Mouse (Mus musculus): Measurements from ENCODE around the gene Zfp57. TPM values are rescaled to one million over a fixed set of nuclear protein-coding genes. Genes with fewer than 3 reads are reported as not detected.

Zfp57 gene
- polyA plus RNA-seq, 1 experiment from 2014 or later: 61.6 TPM

DNA sequence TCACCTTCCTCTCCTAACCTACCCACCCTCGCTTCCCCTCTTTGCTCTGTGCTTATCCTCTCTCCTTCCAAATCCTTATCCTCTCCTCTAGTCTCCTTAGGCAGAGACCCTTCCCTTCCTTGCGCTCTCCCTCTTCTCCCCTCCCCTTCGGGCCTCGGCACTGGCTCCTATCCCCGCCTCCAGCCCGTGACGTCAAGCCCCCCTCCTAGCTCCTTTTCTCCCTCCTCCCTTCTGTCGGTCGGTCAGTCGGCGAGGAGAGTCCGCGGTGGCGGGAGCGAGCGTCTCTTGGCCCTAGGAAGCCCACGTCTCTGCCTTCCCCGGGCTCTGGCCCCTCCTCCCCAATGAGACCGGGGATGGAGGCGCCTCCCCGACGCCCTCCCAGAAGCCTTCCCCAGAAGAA lies 49.4 kb downstream of the Zfp57 start:
- 1% methylated on average over 22 of the region's 22 CpGs for WGBS
- peaks cover 32% of the 10 kb centered on the region for H3K27me3 ChIP-seq (ENCODE audit: low read depth, poor library complexity, severe bottlenecking)
- no peaks in the 10 kb centered on the region for H3K9me3 ChIP-seq (replicated peaks)
- peak overlapping the region; percentile 77 for H3K4me3 ChIP-seq
- peak; percentile 91 for DNase-seq (ENCODE audit: low spot score)
- peak overlapping the region; percentile 88 for H3K27ac ChIP-seq (replicated peaks)
- H3K36me3 ChIP-seq: peaks cover 24% of the 10 kb centered on the region
- H3K4me1 ChIP-seq: peaks cover 61% of the 10 kb centered on the region

DNA sequence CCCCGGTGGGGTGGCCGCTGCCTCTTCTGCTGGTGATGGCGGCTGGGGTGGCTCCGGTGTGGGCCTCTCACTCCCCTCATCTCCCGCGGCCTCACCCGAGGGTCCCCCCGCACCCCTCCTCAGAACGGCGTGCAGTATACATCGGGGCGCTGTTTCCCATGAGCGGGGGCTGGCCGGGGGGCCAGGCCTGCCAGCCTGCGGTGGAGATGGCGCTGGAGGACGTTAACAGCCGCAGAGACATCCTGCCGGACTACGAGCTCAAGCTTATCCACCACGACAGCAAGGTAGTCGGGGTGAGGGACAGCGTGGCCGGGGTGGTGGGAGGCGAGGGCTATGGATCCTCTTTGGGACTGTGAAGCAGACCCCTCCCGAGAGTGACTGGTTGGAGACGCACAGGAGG lies 49.9 kb downstream of the Zfp57 start:
- Histone ChIP-seq H3K4me1 (peaks cover 57% of the 10 kb centered on the region), H3K27ac (replicated peaks) (peak overlapping the region; percentile 88)
- WGBS: 3% methylated on average over 27 of the region's 27 CpGs

DNA sequence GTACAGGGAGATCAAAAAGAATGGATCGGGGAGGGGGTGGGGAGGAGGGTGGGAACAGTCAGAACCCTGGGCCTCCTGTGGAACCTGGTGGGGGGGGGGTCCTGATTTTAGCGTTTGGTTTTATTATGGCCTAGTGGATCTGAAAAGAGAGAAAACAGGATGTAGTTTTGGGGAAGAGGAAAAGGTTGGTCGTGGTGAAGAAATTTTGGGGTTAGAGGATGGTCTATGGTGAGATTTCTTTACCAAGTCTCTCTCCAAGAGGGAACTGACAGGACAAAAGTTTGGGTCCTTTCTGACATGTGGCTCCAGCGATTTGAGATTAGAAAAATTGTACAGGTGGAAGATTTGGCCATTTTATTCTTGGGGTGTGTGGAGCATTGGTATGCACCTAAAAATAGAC lies 50.8 kb downstream of the Zfp57 start:
- H3K36me3 ChIP-seq: peaks cover 37% of the 10 kb centered on the region
- H3K4me3 ChIP-seq: peak overlapping the region; percentile 77
- WGBS: 55% methylated on average over 4 of the region's 4 CpGs
- no peaks in the 10 kb centered on the region for H3K9me3 ChIP-seq (replicated peaks)
- peaks cover 52% of the 10 kb centered on the region for H3K4me1 ChIP-seq
- peaks cover 32% of the 10 kb centered on the region for H3K27me3 ChIP-seq (ENCODE audit: low read depth, poor library complexity, severe bottlenecking)
- H3K27ac ChIP-seq (replicated peaks): no peak overlapping the region
- no peak for DNase-seq (ENCODE audit: low spot score)

More for the DNA sequence above, 49.9 kb downstream of the Zfp57 start:
- DNase-seq (ENCODE audit: low spot score): no peak
- peak overlapping the region; percentile 77 for H3K4me3 ChIP-seq
- H3K27me3 ChIP-seq (ENCODE audit: low read depth, poor library complexity, severe bottlenecking): peaks cover 32% of the 10 kb centered on the region
- no peaks in the 10 kb centered on the region for H3K9me3 ChIP-seq (replicated peaks)
- peaks cover 29% of the 10 kb centered on the region for H3K36me3 ChIP-seq

DNA sequence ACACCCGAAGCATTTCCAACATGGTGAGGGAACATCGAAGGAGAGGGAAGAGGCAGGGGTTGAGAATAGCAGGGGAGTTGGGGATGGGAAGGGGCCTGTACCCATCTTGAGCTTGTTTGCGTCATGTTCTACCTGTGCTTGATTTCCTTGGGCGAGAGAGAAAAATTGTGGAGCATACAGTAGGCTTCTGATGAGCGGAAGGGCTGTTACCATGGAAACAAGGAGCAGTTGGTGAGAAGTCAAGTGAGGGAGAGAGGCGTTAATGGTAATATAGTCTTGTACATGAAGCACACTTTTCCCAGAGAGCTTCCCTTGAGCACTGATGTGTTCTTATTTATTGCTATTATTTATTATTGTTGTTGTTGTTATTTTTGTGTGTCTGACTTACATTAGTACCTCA lies 56.0 kb downstream of the Zfp57 start:
- no peak for DNase-seq (ENCODE audit: low spot score)
- Histone ChIP-seq H3K27me3 (ENCODE audit: low read depth, poor library complexity, severe bottlenecking) (no peaks in the 10 kb centered on the region), H3K4me3 (no peak overlapping the region), H3K9me3 (replicated peaks) (no peaks in the 10 kb centered on the region), H3K4me1 (peaks cover 6% of the 10 kb centered on the region; the same call in 1 of the 2 replicates), H3K36me3 (peaks cover 89% of the 10 kb centered on the region), H3K27ac (replicated peaks) (no peak overlapping the region)
- 86% methylated on average over 6 of the region's 6 CpGs for WGBS

Other genes starting within 250 kb of the Zfp57 start
- not detected in 2 replicates for gene H2-M10.5, start 228.3 kb upstream of the Zfp57 start, polyA plus RNA-seq (2016; fragmentation: Nextera tagmentation; extraction: Ambion mirVana)
- gene H2-M10.6, start 189.0 kb upstream of the Zfp57 start, polyA plus RNA-seq (2016; fragmentation: Nextera tagmentation; extraction: Ambion mirVana): not detected in 2 replicates
- gene Trim26, start 164.0 kb upstream of the Zfp57 start, polyA plus RNA-seq (2016; fragmentation: Nextera tagmentation; extraction: Ambion mirVana): 46.0 and 48.5 TPM in 2 replicates
- gene Trim15, start 134.0 kb upstream of the Zfp57 start, polyA plus RNA-seq (2016; fragmentation: Nextera tagmentation; extraction: Ambion mirVana): 0.27 and 0.45 TPM in 2 replicates
- 6.2 and 7.4 TPM in 2 replicates for gene Trim10, start 131.6 kb upstream of the Zfp57 start, polyA plus RNA-seq (2016; fragmentation: Nextera tagmentation; extraction: Ambion mirVana)
- not detected in 2 replicates for gene Trim40, start 111.0 kb upstream of the Zfp57 start, polyA plus RNA-seq (2016; fragmentation: Nextera tagmentation; extraction: Ambion mirVana)
- gene Trim31, start 103.0 kb upstream of the Zfp57 start, polyA plus RNA-seq (2016; fragmentation: Nextera tagmentation; extraction: Ambion mirVana): not detected in 2 replicates
- 0.22 and 0.67 TPM in 2 replicates for gene Rnf39, start 58.2 kb upstream of the Zfp57 start, polyA plus RNA-seq (2016; fragmentation: Nextera tagmentation; extraction: Ambion mirVana)
- gene Ppp1r11, start 49.4 kb upstream of the Zfp57 start, polyA plus RNA-seq (2016; fragmentation: Nextera tagmentation; extraction: Ambion mirVana): 160 and 166 TPM in 2 replicates
- 88.5 and 96.7 TPM in 2 replicates for gene Znrd1, start 42.6 kb upstream of the Zfp57 start, polyA plus RNA-seq (2016; fragmentation: Nextera tagmentation; extraction: Ambion mirVana)
- gene Znrd1as, start 42.6 kb upstream of the Zfp57 start, polyA plus RNA-seq (2016; fragmentation: Nextera tagmentation; extraction: Ambion mirVana): 8.8 and 10.6 TPM in 2 replicates
- gene 2410137M14Rik, start 19.9 kb upstream of the Zfp57 start, polyA plus RNA-seq (2016; fragmentation: Nextera tagmentation; extraction: Ambion mirVana): not detected in 2 replicates
- 0.83 and 1.2 TPM in 2 replicates for gene H2-M5, start 11.6 kb upstream of the Zfp57 start, polyA plus RNA-seq (2016; fragmentation: Nextera tagmentation; extraction: Ambion mirVana)
- gene Mog, start 22.2 kb downstream of the Zfp57 start, polyA plus RNA-seq (2016; fragmentation: Nextera tagmentation; extraction: Ambion mirVana): 0.10 and 0.15 TPM in 2 replicates
- 7.9 and 12.2 TPM in 2 replicates for gene Gabbr1, start 44.8 kb downstream of the Zfp57 start, polyA plus RNA-seq (2016; fragmentation: Nextera tagmentation; extraction: Ambion mirVana)
- gene Olfr90, start 87.3 kb downstream of the Zfp57 start, polyA plus RNA-seq (2016; fragmentation: Nextera tagmentation; extraction: Ambion mirVana): 0.17 TPM in 1 of 2 replicates, not detected in the other
- not detected in 2 replicates for gene Olfr91, start 97.1 kb downstream of the Zfp57 start, polyA plus RNA-seq (2016; fragmentation: Nextera tagmentation; extraction: Ambion mirVana)
- not detected in 2 replicates for gene Olfr92, start 118.9 kb downstream of the Zfp57 start, polyA plus RNA-seq (2016; fragmentation: Nextera tagmentation; extraction: Ambion mirVana)
- gene Olfr93, start 160.3 kb downstream of the Zfp57 start, polyA plus RNA-seq (2016; fragmentation: Nextera tagmentation; extraction: Ambion mirVana): not detected in 2 replicates
- gene Ubd, start 192.7 kb downstream of the Zfp57 start, polyA plus RNA-seq (2016; fragmentation: Nextera tagmentation; extraction: Ambion mirVana): not detected in 2 replicates
- gene Olfr94, start 199.8 kb downstream of the Zfp57 start, polyA plus RNA-seq (2016; fragmentation: Nextera tagmentation; extraction: Ambion mirVana): not detected in 2 replicates
- gene Olfr95, start 212.0 kb downstream of the Zfp57 start, polyA plus RNA-seq (2016; fragmentation: Nextera tagmentation; extraction: Ambion mirVana): not detected in 2 replicates
- gene Olfr96, start 219.0 kb downstream of the Zfp57 start, polyA plus RNA-seq (2016; fragmentation: Nextera tagmentation; extraction: Ambion mirVana): not detected in 2 replicates
- gene Olfr97, start 236.2 kb downstream of the Zfp57 start, polyA plus RNA-seq (2016; fragmentation: Nextera tagmentation; extraction: Ambion mirVana): not detected in 2 replicates

All from midbrain, embryonic 10.5 days (tissue).